Mouse (Mus musculus): ENCODE measurements around the gene Rbm15b. TPM values are rescaled to one million over a fixed set of nuclear protein-coding genes. Genes with fewer than 3 reads are reported as not detected.

Rbm15b gene
- total RNA-seq, 2 experiments from 2014 or later = 12.3 to 15.2 TPM

DNA sequence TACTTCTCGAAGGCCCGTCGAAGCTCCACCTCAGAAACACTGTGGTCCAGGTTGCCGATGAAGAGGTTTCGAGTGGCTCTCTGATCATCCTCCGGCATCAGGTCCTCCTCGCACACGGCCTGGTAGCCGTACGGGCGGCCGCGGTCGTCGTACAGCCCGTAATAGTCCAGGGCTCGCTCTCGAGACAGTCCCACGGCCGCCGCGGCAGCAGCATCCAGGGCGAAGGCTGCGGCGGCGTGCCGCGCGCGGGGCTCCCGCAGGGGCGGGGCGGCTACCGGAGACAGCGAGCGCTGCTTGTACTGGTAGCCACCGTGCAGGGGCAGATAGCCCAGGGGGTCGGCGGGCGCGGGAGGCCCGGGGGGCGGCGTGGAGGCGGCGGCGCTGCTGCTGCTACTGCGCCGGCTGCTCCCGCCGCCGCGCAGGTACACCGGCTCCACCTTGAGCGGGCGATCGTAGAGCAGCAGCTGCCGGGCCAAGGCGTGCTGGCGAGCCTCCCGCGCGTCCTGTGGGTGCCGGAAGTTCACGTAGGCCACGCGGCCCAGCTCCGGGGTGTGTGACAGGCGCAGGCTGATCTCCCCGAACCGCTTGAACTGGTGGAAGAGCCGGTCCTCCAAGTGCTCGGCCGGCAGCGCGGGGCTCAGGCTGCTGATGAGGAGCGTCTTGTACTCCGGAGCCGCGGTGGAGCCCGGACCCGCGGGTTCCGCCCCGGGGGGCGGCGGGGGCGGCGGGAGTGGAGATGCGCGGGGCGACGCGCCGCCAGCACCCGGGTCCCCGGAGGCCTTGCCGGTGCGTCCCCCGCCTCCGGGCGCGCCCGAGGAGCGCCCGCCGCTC, 1.1 kb downstream of the Rbm15b start:
- no peak for DNase-seq (ENCODE audit: low spot score)
- intact Hi-C loops (cut with DNase I) = loop anchor here (2.0 to 5.0 kb wide), 2 partner anchors 61 to 209 kb away; no protein-coding TSS in a partner anchor

DNA sequence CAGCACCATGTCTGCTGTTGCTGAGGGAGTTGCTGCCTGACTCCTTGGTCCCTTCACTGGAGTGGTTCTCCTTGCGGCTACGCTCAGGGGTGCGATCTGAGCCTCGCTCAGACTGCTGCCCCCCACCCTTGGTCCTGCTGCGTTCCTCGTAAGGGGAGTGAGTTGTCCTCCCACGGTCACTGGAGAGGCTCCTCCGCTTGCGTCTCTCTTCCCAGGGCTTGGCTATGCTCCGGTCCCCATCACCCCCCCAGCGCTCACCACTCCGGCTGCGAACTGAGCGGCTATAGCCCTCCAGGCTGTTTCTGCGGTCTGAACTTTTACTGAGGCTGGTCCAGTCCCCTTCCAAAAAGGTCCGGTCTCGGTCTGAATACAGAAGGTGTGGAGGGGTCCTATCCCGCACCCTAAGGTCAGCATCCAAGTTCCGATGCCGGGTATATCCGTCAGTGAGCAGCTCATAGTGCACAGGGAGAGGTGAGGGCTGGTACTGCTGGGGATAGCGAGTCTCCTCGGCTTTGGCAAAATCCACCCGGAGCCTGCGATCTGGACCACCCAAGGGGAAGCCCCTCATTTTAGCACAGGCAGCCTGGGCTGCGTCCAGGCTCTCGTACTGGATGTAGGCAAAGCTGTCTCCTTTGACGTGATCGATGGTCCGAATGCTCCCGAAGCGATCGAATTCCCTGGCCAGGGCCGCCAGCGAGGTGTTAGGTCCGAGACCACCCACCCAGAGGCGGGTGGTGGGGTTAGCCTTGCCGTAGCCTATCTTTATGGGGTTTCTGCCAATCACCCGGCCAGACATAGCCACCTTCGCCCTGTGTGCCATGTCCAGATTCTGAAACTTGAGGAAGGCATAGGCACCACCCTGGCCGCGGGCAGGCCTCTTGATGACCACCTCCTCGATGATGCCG, 2.0 kb downstream of the Rbm15b start:
- no peak for DNase-seq (ENCODE audit: low spot score)
- intact Hi-C loops (cut with DNase I) = loop anchor here (2.0 to 5.0 kb wide), 2 partner anchors 60 to 208 kb away; no protein-coding TSS in a partner anchor

DNA sequence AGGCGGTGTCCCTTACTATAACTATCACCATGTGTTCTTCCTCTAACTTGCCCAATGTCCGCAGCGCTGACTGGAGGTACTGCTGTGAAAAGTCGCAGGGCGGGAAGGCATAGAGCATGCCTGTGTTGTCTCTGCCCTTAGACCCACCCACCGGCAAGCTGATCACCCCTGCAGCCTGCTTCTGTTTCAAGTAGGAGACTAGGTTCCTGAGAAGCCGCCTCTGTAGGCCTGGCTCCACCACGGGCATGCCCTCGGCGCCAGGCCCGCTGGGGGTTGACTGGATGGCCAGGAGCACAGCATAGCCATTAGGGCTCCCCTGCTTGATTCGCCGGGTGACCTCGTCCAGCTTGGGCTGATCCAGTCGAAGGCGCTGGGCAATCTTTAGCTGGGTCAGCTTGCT, 2.9 kb downstream of the Rbm15b start:
- DNase-seq (ENCODE audit: low spot score) = no peak
- intact Hi-C loops (cut with DNase I) = loop anchor here (2.0 kb wide), 1 partner anchor 60 kb away; no protein-coding TSS in a partner anchor

DNA sequence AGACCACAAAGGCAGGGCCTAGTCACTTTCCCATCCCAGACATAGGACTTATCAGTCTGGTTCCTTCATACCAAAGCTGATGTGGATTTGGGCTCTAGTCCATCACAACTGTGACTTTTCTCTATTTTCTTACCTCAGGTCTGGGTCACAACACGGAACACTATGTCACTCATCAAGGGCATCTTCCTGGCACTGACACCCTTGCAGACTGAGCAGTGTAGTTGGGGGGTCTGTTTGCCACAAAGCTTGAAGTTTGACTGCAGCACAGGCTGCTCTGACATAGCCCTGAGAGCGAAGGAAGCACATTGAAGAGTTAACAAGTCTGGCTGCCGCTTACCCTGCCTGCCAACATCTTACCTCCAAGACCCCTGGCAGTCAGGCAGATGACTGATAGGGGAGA, 4.1 kb downstream of the Rbm15b start:
- DNase-seq (ENCODE audit: low spot score) = no peak
- intact Hi-C loops (cut with DNase I) = no loop called here

DNA sequence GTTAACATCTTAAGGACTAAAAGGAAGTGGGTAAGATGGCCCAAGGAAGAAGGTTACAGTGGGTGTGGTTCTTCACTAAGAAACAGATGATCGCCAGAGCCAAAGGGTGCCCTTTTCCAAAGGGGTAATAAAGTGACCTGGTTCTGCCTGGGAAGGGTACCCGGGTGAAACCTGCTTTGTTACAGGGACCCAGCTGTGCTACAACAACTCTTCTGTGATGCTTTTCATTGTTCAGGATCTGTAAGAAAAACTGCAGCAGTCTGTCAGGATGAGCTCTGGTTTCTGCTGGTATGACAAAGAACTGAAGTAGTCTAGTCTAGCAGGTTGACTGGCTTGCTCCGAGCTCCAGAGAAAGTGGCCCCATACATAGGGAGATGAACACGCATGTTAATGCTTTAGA, 5.1 kb downstream of the Rbm15b start:
- no peak for DNase-seq (ENCODE audit: low spot score)
- intact Hi-C loops (cut with DNase I) = no loop called here

DNA sequence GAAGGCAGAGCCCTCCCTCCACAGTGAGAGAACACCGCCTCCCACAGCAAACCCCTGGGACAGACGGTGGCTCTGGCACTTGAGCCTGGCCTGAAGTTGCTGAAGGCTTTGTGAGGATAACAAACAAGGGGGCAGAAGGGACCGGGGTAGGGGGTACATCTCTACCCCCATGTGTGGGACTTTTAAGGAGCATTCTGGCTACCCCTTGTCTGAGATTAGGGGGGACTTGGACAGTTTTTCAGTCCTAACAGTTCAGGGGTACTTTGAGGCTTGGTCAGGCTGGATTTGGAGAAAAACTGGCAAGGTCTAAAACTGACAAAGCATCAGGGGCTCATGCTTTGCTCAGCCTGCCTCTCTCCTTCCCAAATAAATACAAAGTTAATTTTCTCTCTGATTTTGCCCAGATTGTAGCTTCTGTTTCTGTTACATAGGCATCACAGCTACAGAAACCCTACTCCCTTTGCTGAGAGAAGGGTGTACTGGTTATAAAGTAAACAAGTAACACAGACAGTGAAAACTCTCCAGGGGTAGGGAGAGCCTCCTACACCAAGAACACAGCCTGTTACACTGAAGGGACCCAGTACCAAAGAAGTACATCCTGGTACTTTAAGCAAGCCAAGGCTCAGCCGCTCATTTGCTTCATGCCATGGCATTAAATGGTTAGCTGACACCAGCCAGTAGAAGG, 6.0 kb downstream of the Rbm15b start:
- no peak for DNase-seq (ENCODE audit: low spot score)
- intact Hi-C loops (cut with DNase I) = no loop called here

DNA sequence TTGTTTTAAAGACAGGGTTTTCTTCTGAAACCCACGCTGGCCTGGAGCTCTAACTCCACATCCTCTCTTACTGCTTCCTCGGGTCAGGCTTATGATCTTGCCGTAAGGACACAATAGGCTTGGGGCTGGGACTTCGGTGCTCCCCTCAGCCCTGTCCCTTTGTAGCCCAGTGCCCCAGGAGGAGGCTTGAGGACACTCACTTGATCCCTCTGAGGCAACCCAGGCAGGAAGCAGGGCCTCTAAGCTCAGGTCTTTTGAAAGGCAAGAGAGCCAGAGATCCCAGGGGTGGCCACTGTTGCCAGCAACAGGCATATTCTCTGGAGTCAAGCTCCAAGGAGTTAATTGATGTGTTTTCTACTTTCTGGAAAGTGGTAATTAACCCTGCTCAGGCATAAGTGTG, 7.8 kb downstream of the Rbm15b start:
- intact Hi-C loops (cut with DNase I) = no loop called here
- no peak for DNase-seq (ENCODE audit: low spot score)

DNA sequence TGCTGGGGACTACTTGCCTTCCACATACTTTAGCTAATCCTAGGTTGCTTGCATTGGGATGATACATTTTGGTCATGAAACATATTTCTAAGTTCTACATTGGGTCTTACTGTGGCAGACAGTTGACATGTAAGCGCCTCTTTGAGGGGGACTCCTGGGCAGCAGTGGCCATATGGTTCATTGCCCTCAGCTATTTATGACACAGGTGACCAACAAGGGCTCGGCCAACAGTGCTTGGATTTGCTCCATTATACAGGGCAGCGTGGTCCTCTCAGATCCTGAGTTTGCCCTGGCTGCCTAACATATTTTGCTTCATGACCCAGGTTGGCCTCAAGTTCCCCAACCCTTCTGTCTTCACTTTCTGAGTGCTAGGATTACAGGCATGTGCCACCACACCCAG, 10.6 kb downstream of the Rbm15b start:
- DNase-seq (ENCODE audit: low spot score) = no peak
- intact Hi-C loops (cut with DNase I) = no loop called here

DNA sequence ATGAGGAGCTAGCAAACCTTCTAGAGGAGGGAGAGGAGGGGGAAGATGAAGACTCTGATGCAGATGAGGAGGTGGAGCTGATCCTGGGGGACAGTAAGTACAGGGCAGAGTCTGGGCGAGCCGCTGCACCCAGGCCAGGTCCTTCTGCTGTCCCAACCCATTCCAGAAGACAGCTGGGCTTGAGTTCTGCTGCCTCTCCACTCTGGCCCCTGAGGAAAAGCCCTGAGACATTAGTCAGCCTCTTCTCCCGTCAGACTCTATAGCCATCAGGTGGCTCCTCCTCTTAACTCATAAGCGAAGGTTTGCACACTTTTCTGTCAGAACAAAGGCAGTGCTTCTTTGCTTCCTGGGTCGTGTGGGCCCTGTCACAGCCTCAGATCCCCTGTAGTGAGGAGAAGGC, 13.0 kb downstream of the Rbm15b start:
- intact Hi-C loops (cut with DNase I) = no loop called here
- DNase-seq (ENCODE audit: low spot score) = no peak

DNA sequence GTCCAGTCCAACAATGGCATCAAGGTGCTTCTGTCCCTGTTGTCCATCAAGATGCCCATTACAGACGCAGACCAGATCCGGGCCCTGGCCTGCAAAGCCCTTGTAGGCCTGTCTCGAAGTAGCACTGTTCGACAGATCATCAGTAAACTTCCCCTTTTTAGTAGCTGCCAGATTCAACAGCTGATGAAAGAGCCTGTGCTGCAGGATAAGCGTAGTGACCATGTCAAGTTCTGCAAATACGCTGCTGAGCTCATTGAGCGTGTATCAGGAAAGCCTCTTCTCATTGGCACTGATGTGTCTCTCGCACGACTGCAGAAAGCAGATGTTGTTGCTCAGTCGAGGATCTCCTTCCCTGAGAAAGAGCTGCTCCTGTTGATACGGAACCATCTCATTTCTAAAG, 29.2 kb downstream of the Rbm15b start:
- DNase-seq (ENCODE audit: low spot score) = no peak
- intact Hi-C loops (cut with DNase I) = no loop called here

DNA sequence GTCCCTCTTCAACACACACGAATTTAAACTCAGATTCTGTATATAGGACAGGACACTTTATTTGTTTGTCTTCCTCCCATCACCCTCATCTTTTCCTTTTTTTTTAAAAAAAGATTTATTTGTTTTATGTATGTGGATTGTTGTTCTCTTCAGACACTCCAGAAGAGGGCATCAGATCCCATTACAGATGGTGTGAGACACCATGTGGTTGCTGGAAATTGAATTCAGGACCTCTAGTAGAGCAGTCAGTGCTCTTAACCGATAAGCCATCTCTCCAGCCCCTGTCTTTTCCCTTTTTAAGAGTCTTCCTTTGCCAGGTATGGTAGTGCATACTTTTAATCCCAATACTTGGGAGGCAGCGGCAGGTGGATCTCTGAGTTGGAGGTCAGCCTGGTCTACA, 30.6 kb downstream of the Rbm15b start:
- intact Hi-C loops (cut with DNase I) = no loop called here

DNA sequence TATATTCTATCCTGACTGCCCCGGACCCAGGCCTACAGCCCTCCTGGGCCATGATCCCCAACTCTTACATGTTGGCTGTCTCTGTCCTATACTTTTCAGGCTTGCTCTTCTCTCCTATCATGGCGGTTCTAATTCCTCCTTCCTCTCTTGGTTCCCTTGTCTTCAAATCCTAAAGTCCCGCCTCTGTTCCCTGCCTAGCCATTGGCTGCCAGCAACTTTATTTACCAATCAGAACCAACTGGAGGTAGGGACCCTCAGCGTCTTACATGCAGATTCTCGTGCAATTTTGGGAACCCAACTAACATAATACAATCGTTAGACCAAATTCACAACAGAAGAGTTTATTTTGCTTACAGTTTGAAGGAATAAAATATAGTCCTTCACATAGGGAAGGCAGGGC, 44.4 kb downstream of the Rbm15b start:
- DNase-seq (ENCODE audit: low spot score) = no peak
- intact Hi-C loops (cut with DNase I) = no loop called here

More for the DNA sequence above, 30.6 kb downstream of the Rbm15b start:
- no peak for DNase-seq (ENCODE audit: low spot score)

DNA sequence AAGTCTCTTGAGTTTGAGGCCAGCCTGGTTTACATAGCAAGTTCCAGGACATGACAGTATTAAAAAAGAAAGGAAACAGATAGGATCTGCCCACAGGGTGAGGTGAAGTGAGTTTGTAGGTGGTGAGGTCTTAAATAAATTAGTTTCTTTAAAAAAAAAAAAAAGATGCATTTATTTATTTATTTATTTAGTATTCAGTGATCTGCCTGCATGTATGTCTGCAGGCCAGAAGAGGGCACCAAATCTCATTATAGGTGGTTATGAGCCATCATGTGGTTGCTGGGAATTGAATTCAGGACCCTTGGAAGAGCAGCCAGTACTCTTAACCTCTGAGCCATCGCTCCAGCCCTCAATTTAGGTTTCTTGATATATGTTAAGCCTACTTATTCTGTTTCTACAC, 46.7 kb downstream of the Rbm15b start:
- DNase-seq (ENCODE audit: low spot score) = no peak
- intact Hi-C loops (cut with DNase I) = no loop called here

Other genes starting within 250 kb of the Rbm15b start
- not detected for gene Grm2, start 231.3 kb downstream of the Rbm15b start, total RNA-seq (2021)
- gene Tex264, start 201.5 kb downstream of the Rbm15b start, total RNA-seq (2021) = 10 to 100 TPM; 41.7 to 44.0 TPM
- gene Rad54l2, start 98.2 kb downstream of the Rbm15b start, total RNA-seq (2021) = 1 to 10 TPM; 9.0 to 9.6 TPM
- gene Dcaf1, start 65.6 kb downstream of the Rbm15b start, total RNA-seq (2021) = 10 to 100 TPM; 23.3 to 29.6 TPM
- 100 to 1,000 TPM; 169 to 207 TPM for gene Manf, start 4.6 kb upstream of the Rbm15b start, total RNA-seq (2021)